Mouse (Mus musculus): ENCODE results near the gene Ifnl3. TPM values are rescaled to one million over a fixed set of nuclear protein-coding genes. Genes with fewer than 3 reads are reported as not detected.
A peak's percentile ranks its signal among the peaks of the same experiment; 100 is the strongest.
"Not testable (repeated sequence)": the region's sequence is repeated elsewhere in the genome, so short reads cannot be mapped to it uniquely, and the experiment has no call there.

The Ifnl3 gene
- polyA plus RNA-seq, 1 experiment from 2014 or later, result not detected

DNA sequence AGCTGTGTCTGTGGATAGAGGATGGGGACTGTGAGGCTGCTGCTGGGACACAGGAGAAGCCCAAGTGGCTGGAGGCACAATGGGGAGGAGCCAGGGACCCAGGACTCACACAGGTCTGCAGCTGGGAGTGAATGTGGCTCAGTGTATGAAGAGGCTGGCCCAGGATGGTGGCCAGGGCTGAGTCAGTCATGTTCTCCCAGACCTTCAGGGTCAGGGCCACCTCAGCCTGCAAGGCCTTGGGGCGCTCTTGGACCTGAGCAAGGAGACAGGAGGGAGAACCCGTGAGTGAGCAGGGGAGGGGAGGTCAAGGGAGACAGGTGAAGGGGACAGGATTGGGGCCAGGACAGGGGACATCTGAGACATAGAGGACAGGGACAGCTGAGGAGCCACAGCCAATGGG, 13.5 kb upstream of the Ifnl3 start:
- WGBS, result 55% methylated on average over 2 of the region's 2 CpGs
- not testable (repeated sequence) for H3K27me3 ChIP-seq (replicated peaks); H3K4me1 ChIP-seq; H3K27ac ChIP-seq (replicated peaks); H3K9me3 ChIP-seq; H3K4me2 ChIP-seq; H3K4me3 ChIP-seq; H3K9ac ChIP-seq; ATAC-seq (ENCODE audit: extremely low read depth, insufficient number of reproducible peaks, low FRiP score, low TSS enrichment); H3K36me3 ChIP-seq

DNA sequence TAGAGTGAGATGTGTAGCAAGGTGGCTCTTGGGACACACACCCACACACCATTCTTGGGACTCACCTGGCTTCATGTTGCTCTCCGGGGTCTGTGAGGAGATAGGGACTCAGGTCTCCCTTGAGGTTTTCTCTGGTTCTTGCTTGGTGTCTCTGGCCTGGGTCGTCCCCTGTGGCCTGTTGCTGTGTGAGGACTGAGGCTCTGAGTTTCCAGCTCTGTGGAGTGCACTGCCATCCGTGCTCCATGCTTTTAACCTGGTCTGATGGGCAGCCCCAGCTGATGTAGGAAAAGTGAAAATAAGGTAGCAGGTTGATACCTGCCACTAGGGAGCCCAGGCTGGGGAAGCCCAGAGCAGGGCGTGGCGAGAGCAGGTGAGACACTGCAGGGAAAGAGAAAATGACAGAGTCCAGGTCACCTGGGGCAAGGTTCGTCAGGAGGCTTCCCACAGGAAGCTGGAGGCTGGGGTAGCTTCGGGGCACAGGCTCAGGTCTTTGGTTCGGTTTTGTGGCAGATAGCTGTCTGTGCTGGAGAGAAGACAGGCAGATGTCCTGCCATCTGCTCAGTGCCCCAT, 12.1 kb upstream of the Ifnl3 start, which contains the start of gene Ifnl2:
Gene Ifnl2, minus strand, starts transcription at position 51 of the 570 bp plus-strand sequence.
- H3K27ac ChIP-seq (replicated peaks); H3K9me3 ChIP-seq; H3K9ac ChIP-seq; H3K36me3 ChIP-seq; H3K4me1 ChIP-seq; H3K4me2 ChIP-seq; H3K27me3 ChIP-seq (replicated peaks); H3K4me3 ChIP-seq; ATAC-seq (ENCODE audit: extremely low read depth, insufficient number of reproducible peaks, low FRiP score, low TSS enrichment): not testable (repeated sequence)
- 45% methylated on average over 8 of the region's 8 CpGs for WGBS

DNA sequence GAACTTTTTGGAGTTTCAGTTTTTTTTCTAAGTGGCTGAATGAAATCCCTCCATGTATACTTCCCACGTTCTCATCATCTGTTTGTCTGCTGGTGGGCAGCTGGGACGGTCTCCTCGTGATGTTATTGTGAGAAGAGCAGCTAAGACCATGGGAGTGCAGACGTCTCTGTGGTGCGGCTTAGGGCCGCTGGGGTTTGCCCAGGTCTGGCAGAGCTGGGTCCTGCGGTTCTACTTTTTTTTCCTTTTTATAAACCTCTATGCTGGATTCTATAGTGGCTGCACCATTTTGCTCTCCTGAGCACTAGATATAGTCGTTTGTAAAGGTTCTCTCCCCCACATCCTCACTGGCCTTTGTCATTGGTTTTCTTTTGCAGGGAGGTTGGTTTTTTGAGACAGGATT, 11.2 kb upstream of the Ifnl3 start:
- H3K4me3 ChIP-seq, result no peak overlapping the region
- H3K9me3 ChIP-seq, result no peaks in the 10 kb centered on the region
- 66% methylated on average over 8 of the region's 8 CpGs for WGBS
- no peak for ATAC-seq (ENCODE audit: extremely low read depth, insufficient number of reproducible peaks, low FRiP score, low TSS enrichment)
- peaks cover 4% of the 10 kb centered on the region; the same call in 1 of the 2 replicates for H3K27me3 ChIP-seq (replicated peaks)
- no peak overlapping the region for H3K9ac ChIP-seq
- H3K4me2 ChIP-seq, result no peak overlapping the region
- H3K27ac ChIP-seq (replicated peaks), result no peak overlapping the region
- H3K4me1 ChIP-seq, result no peaks in the 10 kb centered on the region
- no peaks in the 10 kb centered on the region for H3K36me3 ChIP-seq

DNA sequence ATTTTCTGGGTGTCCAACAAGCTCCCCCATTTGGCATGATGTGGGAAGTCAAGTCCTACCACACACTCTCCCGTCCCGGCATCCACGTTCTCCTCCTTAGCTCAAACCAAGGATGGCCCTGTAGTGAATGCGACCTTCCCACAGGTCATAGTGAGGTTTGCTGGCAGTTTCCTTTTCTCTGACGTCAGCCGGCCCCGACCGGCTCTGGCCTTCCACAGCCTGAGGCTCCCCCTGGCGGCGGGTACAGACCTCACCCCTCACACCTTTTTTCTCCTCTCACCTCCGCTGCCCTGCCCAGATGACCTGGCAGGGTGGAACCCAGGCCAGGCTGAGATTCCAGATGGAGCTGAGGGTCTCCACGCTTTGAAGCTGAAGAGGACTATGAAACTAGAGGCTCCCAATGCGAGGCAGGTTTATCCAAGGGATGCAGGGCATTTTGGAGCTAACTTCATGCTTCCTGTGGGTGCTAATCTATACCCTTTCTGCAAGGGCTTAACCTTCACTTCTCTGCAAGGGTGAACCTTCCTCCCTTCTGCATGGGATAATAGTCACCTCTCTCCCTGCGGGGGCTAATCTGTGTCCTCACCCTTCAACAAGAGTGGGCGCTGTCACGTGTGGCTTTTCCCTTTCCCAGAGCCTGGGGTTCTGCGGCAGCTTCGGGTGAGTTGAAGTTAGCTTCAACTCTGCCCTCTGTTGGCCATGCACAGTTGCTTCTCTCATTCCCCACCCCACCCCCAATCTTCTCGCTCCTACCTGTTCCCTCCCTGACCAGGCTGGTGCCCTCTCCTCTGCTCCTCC, 5.5 kb downstream of the Ifnl3 start:
- no peaks in the 10 kb centered on the region for H3K27me3 ChIP-seq (replicated peaks)
- no peak for ATAC-seq (ENCODE audit: extremely low read depth, insufficient number of reproducible peaks, low FRiP score, low TSS enrichment)
- WGBS, result 4% methylated on average over 19 of the region's 19 CpGs

DNA sequence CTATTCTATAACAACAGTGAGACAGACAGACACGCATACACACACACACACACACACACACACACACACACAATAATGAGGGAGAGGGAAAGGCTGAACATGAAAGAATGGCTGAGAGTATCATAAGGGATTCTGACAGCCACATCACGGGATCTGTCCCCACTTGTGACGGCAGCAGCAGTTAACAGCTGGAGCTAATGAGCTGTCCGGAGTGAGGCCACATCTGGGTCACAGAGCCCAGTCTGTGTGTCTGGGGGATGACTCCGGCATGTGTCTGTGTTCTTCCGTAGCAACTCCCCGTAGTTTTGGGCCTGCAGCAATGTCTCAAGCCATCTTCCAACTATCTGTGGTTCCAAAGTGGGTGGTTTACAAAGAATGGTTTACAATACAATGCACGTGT, 9.4 kb downstream of the Ifnl3 start:
- H3K4me2 ChIP-seq, result no peak overlapping the region
- no peak overlapping the region for H3K4me3 ChIP-seq
- H3K9me3 ChIP-seq, result no peaks in the 10 kb centered on the region
- H3K9ac ChIP-seq, result no peak overlapping the region
- ATAC-seq (ENCODE audit: extremely low read depth, insufficient number of reproducible peaks, low FRiP score, low TSS enrichment), result no peak
- H3K27me3 ChIP-seq (replicated peaks), result no peaks in the 10 kb centered on the region
- no peaks in the 10 kb centered on the region for H3K36me3 ChIP-seq
- peaks cover 3% of the 10 kb centered on the region; the same call in 1 of the 2 replicates for H3K4me1 ChIP-seq
- H3K27ac ChIP-seq (replicated peaks), result no peak overlapping the region
- 81% methylated on average over 8 of the region's 8 CpGs for WGBS

More for the DNA sequence above, 5.5 kb downstream of the Ifnl3 start:
- Histone ChIP-seq H3K9me3 (no peaks in the 10 kb centered on the region), H3K9ac (no peak overlapping the region), H3K4me3 (no peak overlapping the region), H3K27ac (replicated peaks) (no peak overlapping the region), H3K36me3 (no peaks in the 10 kb centered on the region), H3K4me2 (peak overlapping the region; percentile 18), H3K4me1 (0 out of 2 replicates have a peak, but pooled peaks cover 3% of the 10 kb centered on the region)

DNA sequence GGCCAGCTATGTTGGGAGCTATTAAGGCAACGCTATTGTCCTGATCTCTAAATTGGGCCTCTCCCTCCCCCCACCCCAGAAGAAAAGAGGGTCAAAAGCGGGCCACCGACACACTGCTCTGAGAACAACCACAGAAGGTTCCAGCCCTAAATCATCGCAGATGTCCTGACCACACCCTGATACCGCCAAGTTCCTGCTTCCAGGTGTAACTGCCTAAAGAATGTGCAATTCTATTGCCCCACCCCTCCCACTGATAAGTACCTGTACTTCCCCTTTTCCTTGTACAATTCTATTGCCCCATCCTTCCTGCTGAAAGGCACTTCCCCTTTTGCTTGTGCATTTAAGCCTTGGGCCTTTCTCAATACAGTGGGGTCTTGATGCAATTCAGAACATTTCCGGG, 16.2 kb downstream of the Ifnl3 start:
- peaks cover 23% of the 10 kb centered on the region for H3K27me3 ChIP-seq (replicated peaks)
- not testable (repeated sequence) for H3K4me2 ChIP-seq; H3K27ac ChIP-seq (replicated peaks); ATAC-seq (ENCODE audit: extremely low read depth, insufficient number of reproducible peaks, low FRiP score, low TSS enrichment); H3K9ac ChIP-seq; H3K4me1 ChIP-seq; H3K36me3 ChIP-seq; H3K9me3 ChIP-seq; H3K4me3 ChIP-seq
- 77% methylated on average over 6 of the region's 6 CpGs for WGBS

DNA sequence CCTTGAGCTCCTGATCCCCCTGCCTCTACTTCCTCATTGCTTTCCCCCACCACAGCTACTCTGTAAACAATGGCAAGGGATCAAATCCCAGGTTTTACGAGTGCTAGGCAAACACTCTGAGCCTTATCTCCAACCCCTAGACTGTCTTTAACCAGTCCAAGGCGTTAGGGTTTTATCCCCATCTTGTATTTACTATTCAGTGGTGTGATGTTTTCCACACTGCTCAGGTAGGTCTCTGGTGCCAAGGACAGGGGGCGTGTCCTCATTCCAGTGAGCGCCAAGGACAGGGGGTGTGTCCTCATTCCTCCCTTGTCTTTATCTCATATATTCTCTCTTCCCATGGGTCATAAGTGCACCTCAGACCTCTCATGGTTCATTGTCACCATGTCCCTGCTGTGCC, 17.9 kb downstream of the Ifnl3 start, which contains the start of gene Sycn:
Gene Sycn, plus strand, starts transcription at position 360 of the 400 bp plus-strand sequence.
- H3K27me3 ChIP-seq (replicated peaks), result peaks cover 39% of the 10 kb centered on the region
- no peak for ATAC-seq (ENCODE audit: extremely low read depth, insufficient number of reproducible peaks, low FRiP score, low TSS enrichment)
- no peak within 1 kb of the TSS for H3K9ac ChIP-seq
- H3K27ac ChIP-seq (replicated peaks), result no peak within 1 kb of the TSS
- 54% methylated on average over 4 of the region's 4 CpGs for WGBS
- no peaks in the 10 kb centered on the region for H3K36me3 ChIP-seq
- H3K4me1 ChIP-seq, result peaks cover 7% of the 10 kb centered on the region
- no peak within 1 kb of the TSS for H3K4me3 ChIP-seq
- no peaks in the 10 kb centered on the region for H3K9me3 ChIP-seq
- H3K4me2 ChIP-seq, result no peak within 1 kb of the TSS

DNA sequence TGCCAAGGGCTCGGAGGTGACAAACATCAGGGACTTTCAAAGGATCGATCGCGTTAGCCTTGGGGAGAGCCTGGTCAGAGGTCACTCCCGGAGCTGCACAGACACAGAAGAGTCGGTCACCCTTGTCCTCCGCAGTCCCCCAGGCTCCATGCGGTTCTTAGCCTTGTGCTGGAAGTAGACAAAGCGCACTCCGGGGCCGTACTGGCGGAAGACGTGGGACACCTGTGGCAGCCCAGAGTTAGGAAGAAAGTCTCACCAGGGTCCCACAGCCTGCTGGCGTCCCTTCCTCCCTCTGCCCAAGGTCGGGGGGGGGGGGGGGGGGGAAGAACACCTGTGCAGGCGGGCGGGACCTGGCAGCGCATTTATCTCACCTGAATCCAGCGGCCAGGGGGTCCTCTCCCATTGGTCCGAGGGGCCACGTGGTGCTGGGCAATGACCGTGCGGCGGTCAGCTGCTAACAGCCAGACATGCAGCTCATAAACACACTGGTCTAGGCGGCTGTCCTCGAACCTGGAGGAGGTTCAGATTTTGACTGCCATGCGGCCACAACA, 21.5 kb downstream of the Ifnl3 start:
- peaks cover 72% of the 10 kb centered on the region for H3K27me3 ChIP-seq (replicated peaks)
- WGBS, result 8% methylated on average over 25 of the region's 27 CpGs
- no peaks in the 10 kb centered on the region for H3K36me3 ChIP-seq
- ATAC-seq (ENCODE audit: extremely low read depth, insufficient number of reproducible peaks, low FRiP score, low TSS enrichment), result no peak
- H3K4me2 ChIP-seq, result peak overlapping the region; percentile 58
- H3K4me3 ChIP-seq, result peak overlapping the region; percentile 25
- no peaks in the 10 kb centered on the region for H3K9me3 ChIP-seq
- H3K27ac ChIP-seq (replicated peaks), result no peak overlapping the region
- H3K4me1 ChIP-seq, result peaks cover 18% of the 10 kb centered on the region
- H3K9ac ChIP-seq, result no peak overlapping the region

DNA sequence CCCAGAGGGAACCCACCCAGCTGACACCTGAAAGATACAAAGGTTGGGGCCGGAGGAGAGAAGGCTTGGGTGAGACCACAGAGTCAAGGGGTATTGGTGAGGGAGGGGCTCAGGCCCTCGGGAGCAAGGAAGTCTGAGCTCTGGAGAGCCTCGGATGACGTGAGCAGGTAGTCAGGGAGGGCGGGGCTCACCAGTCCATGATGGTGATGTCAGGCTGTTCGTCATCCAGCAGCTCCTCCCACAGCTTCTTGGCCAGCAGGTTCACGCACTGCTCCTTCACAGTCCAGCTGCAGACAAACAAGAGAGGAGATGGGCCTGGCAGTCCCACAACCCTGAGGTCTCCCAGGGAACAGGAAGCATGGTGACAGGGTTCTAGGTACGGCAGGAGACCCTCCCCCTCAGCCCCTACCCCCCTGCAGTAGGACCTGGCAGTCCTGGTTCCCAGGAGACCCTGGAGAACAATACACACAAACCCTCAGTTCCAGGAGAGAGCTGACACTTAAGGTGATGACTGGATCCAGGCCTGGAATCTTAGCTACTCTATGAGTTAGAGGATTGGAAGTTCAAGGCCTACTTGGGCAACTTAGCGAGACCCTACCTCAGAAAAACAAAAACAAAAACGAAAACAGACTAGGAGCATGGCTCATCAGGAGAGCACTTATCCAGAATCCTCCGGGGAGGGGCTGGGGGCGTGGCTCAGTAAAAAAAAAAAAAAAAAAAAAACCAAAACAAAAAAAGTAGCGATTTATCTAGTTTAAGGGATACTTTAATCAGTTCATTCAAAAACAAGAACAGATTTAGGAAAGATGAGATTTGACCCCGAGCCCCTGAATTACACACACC, 22.6 kb downstream of the Ifnl3 start:
- no peak overlapping the region for H3K27ac ChIP-seq (replicated peaks)
- peaks cover 18% of the 10 kb centered on the region for H3K4me1 ChIP-seq
- WGBS, result 21% methylated on average over 14 of the region's 14 CpGs
- H3K4me3 ChIP-seq, result no peak overlapping the region
- H3K9ac ChIP-seq, result no peak overlapping the region
- H3K9me3 ChIP-seq, result no peaks in the 10 kb centered on the region
- no peak for ATAC-seq (ENCODE audit: extremely low read depth, insufficient number of reproducible peaks, low FRiP score, low TSS enrichment)
- H3K27me3 ChIP-seq (replicated peaks), result peaks cover 64% of the 10 kb centered on the region
- H3K4me2 ChIP-seq, result no peak overlapping the region
- no peaks in the 10 kb centered on the region for H3K36me3 ChIP-seq

DNA sequence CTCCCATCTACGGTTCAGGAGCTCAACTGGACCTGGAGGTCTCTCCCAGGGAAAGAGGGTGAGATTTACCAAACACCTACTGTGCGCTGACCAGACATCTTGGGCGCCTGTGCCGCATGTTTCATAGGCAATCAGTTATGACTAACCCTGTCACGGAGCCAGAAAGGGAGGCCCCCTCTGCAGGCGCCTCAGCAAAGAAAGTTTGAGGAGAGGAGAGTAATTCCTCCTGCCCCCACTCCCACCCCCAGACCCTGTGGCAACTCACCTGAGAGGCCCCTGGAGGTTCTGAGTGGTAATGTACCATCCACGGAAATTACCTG, 23.2 kb downstream of the Ifnl3 start:
- no peak overlapping the region for H3K27ac ChIP-seq (replicated peaks)
- peaks cover 64% of the 10 kb centered on the region for H3K27me3 ChIP-seq (replicated peaks)
- H3K36me3 ChIP-seq, result no peaks in the 10 kb centered on the region
- H3K4me3 ChIP-seq, result no peak overlapping the region
- no peak overlapping the region for H3K4me2 ChIP-seq
- H3K9ac ChIP-seq, result no peak overlapping the region
- peaks cover 18% of the 10 kb centered on the region for H3K4me1 ChIP-seq
- no peak for ATAC-seq (ENCODE audit: extremely low read depth, insufficient number of reproducible peaks, low FRiP score, low TSS enrichment)
- WGBS, result 44% methylated on average over 7 of the region's 7 CpGs
- H3K9me3 ChIP-seq, result no peaks in the 10 kb centered on the region

DNA sequence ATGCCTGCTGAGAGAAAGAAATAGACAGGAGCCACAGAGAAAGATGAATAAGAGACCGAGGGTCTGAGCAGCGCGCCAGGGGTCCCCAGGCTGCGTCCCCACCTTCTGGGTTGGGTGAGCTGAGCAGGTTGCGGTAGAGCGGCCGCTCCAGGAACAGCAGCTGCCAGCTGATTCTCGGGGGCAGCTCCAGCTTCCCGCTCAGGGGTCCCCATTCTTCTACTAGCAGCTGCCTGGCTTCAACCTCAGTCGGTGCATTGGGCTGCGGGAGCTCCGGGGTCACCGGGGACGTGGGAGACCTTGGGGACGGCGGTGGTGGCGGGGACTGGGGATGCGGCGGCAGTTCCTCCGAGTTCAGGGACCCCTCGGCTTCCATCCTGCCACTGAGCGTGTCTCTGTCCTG, 24.0 kb downstream of the Ifnl3 start:
- H3K4me3 ChIP-seq, result peak overlapping the region; percentile 40
- H3K9me3 ChIP-seq, result no peaks in the 10 kb centered on the region
- H3K36me3 ChIP-seq, result no peaks in the 10 kb centered on the region
- H3K4me1 ChIP-seq, result peaks cover 18% of the 10 kb centered on the region
- H3K27me3 ChIP-seq (replicated peaks), result peaks cover 64% of the 10 kb centered on the region
- H3K9ac ChIP-seq, result peak overlapping the region; percentile 54; the same call in 1 of the 2 replicates
- WGBS, result 2% methylated on average over 22 of the region's 22 CpGs
- no peak for ATAC-seq (ENCODE audit: extremely low read depth, insufficient number of reproducible peaks, low FRiP score, low TSS enrichment)
- H3K4me2 ChIP-seq, result peak overlapping the region; percentile 62
- H3K27ac ChIP-seq (replicated peaks), result no peak overlapping the region

Data from heart, embryonic 13.5 days (tissue).